Mouse (Mus musculus) adrenal gland, adult 18-20 months (tissue): Measurements from ENCODE around the gene Efl1. TPM values are rescaled to one million over a fixed set of nuclear protein-coding genes. Genes with fewer than 3 reads are reported as not detected.

Experiments
- DNase-seq, 2 experiments: peaks; one replicate each; pipeline ENCODE4 v3.0.0; 2021 to 2022; ENCODE audit warnings: low spot score in 2 of 2
- total RNA-seq, 2 experiments: library from RNA; stranded (reverse); gene quantifications; 1 replicate in 1 of 2; 2 replicates in 1 of 2; pipeline ENCODE4 v1.2.3; 2021

The Efl1 gene
- total RNA-seq, 2 experiments from 2014 or later, result 17.3 to 17.8 TPM

GRCm38 (mm10) chr7:82810799-82811139, 162.4 kb downstream of the Efl1 start:
- DNase-seq, result no peak

- no peak for DNase-seq
These were observed 162.9 kb downstream of the Efl1 start for GRCm38 (mm10) chr7:82811140-82811851.

GRCm38 (mm10) chr7:82812186-82813155, 164.1 kb downstream of the Efl1 start:
- no peak for DNase-seq

GRCm38 (mm10) chr7:82819541-82819940, 171.1 kb downstream of the Efl1 start:
- DNase-seq, result no peak

- no peak for DNase-seq
These were observed 172.2 kb downstream of the Efl1 start for GRCm38 (mm10) chr7:82820661-82821060.

GRCm38 (mm10) chr7:82821501-82821900, 173.1 kb downstream of the Efl1 start:
- no peak for DNase-seq

DNA sequence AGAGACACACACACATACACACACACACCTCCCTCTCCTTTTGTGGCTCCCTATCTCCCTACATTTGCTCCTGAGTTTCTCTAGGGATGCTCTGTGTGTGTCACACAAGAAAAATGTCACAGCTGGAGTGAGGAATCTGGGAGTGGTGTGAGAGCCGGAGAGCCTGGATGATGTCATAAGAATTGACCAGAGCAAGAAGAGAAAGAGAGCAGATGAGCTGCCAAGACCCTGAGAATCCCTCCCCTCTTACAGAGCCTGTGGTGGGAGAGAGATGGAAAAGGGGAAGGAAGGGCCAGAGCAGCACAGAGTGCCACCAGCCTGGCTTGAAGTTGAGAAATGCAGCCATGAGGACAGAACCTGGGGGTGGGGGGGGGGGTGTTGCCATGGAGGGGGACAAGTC, 174.1 kb downstream of the Efl1 start:
- DNase-seq, result no peak

Other genes starting within 250 kb of the Efl1 start
- 1 to 10 TPM; 2.2 to 2.3 TPM for gene Saxo2, start 86 bp upstream of the Efl1 start, total RNA-seq
- gene Mex3b, start 218.7 kb downstream of the Efl1 start, total RNA-seq, result 1 to 10 TPM; 1.2 to 1.4 TPM